Mouse (Mus musculus) G1E (cell line): ENCODE measurements around the gene Edem3.

ENCODE experiments used
- CTCF ChIP-seq: IDR thresholded peaks from 2 replicates; pipeline ENCODE4 v1.5.1; 2012; ENCODE audit warnings: low read depth, low read length, inconsistent platforms, mixed read lengths
- GATA1 ChIP-seq: IDR thresholded peaks from 2 replicates; pipeline ENCODE4 v1.6.1; 2012; ENCODE audit warnings: borderline replicate concordance, low read length, inconsistent platforms, mixed read lengths
- POLR2AphosphoS5 ChIP-seq: IDR thresholded peaks from 2 replicates; pipeline ENCODE4 v1.6.1; 2012; ENCODE audit warnings: low read depth, low read length, inconsistent platforms; ENCODE audit not compliant: insufficient replicate concordance
- TAL1 ChIP-seq: conservative IDR thresholded peaks from 2 replicates; pipeline ENCODE4 v1.6.1; 2012; ENCODE audit warnings: low read depth, low read length, inconsistent platforms, mixed read lengths

- no peak for TF ChIP-seq CTCF
- TF ChIP-seq GATA1, result no peak
- TF ChIP-seq POLR2AphosphoS5, result no peak
- no peak for TF ChIP-seq TAL1
These were observed 60.9 kb downstream of the Edem3 start for GRCm38 (mm10) chr1:151816051-151816450.
